18 mouse cellular contexts compared by ENCODE assay signal in genomic region chr6:49094968-49095367, GRCm38 (mm10).
"Had no signal": no experiment of that assay in that cellular context is flagged by ENCODE, and none has a peak within 500 bp of the region (broad histone marks: within the 10 kb centered on the region; RNA-seq: fewer than 3 reads in every experiment).

No protein-coding gene starts in this region.

- H3K9me3 ChIP-seq: limb, embryonic 12.5 days; limb, embryonic 15.5 days; liver, embryonic 13.5 days; megakaryocyte, embryonic 14.5 days; midbrain, embryonic 10.5 days; neural tube, embryonic 12.5 days; neural tube, embryonic 15.5 days had no signal

- H3K27ac ChIP-seq: limb, embryonic 12.5 days; limb, embryonic 15.5 days; liver, embryonic 13.5 days; midbrain, embryonic 10.5 days; neural tube, embryonic 12.5 days; neural tube, embryonic 15.5 days; stomach, postnatal 0 days had no signal

- DNase-seq: kidney, adult 9 months; kidney, postnatal 14 days; kidney, postnatal 4 days; left cerebral cortex, postnatal 4 days; liver, embryonic 13.5 days; lung, adult 2 months; midbrain, embryonic 14.5 days; right cerebral cortex, adult 18-20 months; right cerebral cortex, postnatal 14 days; right cerebral cortex, postnatal 4 days; thymus, postnatal 25 days had no signal

- H3K27me3 ChIP-seq: limb, embryonic 12.5 days; limb, embryonic 15.5 days; liver, embryonic 13.5 days; megakaryocyte, embryonic 14.5 days; neural tube, embryonic 12.5 days; neural tube, embryonic 15.5 days had no signal

- H3K4me1 ChIP-seq: midbrain, embryonic 10.5 days; neural tube, embryonic 12.5 days had no signal

- H3K4me3 ChIP-seq: limb, embryonic 12.5 days; limb, embryonic 15.5 days; liver, embryonic 13.5 days; megakaryocyte, embryonic 14.5 days; midbrain, embryonic 10.5 days; neural tube, embryonic 12.5 days; neural tube, embryonic 15.5 days had no signal

- H3K9ac ChIP-seq: limb, embryonic 12.5 days; limb, embryonic 15.5 days; liver, embryonic 13.5 days; neural tube, embryonic 12.5 days; neural tube, embryonic 15.5 days had no signal

- H3K4me2 ChIP-seq: limb, embryonic 12.5 days; limb, embryonic 15.5 days; liver, embryonic 13.5 days; neural tube, embryonic 12.5 days; neural tube, embryonic 15.5 days had no signal
